Mouse (Mus musculus): ENCODE measurements around the gene Plppr1. TPM values are rescaled to one million over a fixed set of nuclear protein-coding genes. Genes with fewer than 3 reads are reported as not detected.

Gene Plppr1
- polyA plus RNA-seq, 1 experiment from 2014 or later: 13.0 TPM

DNA sequence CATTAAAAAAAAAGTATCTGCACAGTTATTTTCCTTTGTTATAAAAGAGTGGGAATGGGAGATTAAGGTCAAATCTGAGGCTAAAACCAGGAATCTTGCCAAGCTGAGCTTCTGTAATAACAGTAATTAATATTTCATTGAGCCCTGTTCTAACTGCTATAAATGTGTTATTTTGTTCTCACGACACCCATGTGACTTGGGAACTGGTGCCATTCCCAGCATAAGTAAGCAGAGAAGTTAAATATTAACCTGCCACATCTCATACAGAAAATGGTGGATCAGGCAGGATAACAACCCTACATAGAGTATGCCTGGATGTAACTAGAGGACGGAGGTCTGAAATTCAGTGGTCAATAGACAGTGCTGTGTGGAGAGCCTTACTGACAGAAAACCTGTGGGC lies 90.2 kb downstream of the Plppr1 start:
- H3K27me3 ChIP-seq (ENCODE audit: insufficient read depth, poor library complexity, severe bottlenecking): no peaks in the 10 kb centered on the region
- 0 out of 2 replicates have a peak, but pooled peaks cover 3% of the 10 kb centered on the region for H3K4me1 ChIP-seq (replicated peaks)
- H3K9me3 ChIP-seq: no peaks in the 10 kb centered on the region
- DNase-seq (ENCODE audit: low spot score): no peak
- 85% methylated on average over 2 of the region's 2 CpGs for WGBS
- H3K27ac ChIP-seq: no peak overlapping the region
- H3K36me3 ChIP-seq: no peaks in the 10 kb centered on the region
- H3K4me3 ChIP-seq: no peak overlapping the region

DNA sequence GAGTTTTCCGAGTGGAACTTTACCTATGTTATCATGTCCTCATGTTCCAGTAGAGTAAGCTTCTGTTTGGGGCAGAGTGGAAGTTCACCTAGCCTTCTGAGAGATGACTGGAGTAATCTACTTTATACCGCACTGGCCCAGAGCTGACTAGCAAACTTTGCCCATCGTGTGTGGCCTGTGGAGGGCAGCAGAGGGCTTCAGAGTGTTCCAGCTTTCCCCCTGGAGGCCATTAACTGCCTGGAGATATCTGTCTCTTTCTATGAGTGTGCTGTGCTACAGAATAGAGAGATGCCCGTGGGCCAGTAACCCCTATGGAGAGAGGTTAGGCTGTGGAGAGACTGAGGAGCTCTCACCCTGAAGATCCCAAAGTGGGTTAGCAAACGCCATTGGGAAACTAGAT lies 94.8 kb downstream of the Plppr1 start:
- H3K4me3 ChIP-seq: no peak overlapping the region
- no peak overlapping the region for H3K27ac ChIP-seq
- H3K9me3 ChIP-seq: no peaks in the 10 kb centered on the region
- peak; percentile 58 for DNase-seq (ENCODE audit: low spot score)
- H3K36me3 ChIP-seq: no peaks in the 10 kb centered on the region
- no peaks in the 10 kb centered on the region for H3K27me3 ChIP-seq (ENCODE audit: insufficient read depth, poor library complexity, severe bottlenecking)
- whole genome bisulfite sequencing: 47% methylated on average over 5 of the region's 5 CpGs
- 0 out of 2 replicates have a peak, but pooled peaks cover 3% of the 10 kb centered on the region for H3K4me1 ChIP-seq (replicated peaks)

DNA sequence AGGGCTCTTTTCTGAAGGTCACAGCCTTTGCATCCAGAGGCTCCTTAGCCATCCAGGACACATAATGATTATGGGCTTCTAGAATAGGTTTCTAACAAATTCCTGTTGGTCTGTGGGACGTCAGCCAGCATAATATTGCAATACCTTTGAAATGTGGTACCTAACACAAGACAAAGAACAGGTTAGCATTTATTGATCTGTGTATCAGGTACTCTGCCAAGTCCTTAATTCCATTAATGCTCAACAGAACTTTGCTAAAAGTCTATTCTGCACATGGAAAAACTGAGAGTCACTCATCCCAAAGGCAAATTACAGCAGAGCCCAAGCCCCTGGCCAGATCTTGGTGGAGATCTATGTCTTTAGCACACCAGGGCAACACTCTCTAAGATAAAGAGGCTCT lies 97.7 kb downstream of the Plppr1 start:
- no peaks in the 10 kb centered on the region for H3K36me3 ChIP-seq

DNA sequence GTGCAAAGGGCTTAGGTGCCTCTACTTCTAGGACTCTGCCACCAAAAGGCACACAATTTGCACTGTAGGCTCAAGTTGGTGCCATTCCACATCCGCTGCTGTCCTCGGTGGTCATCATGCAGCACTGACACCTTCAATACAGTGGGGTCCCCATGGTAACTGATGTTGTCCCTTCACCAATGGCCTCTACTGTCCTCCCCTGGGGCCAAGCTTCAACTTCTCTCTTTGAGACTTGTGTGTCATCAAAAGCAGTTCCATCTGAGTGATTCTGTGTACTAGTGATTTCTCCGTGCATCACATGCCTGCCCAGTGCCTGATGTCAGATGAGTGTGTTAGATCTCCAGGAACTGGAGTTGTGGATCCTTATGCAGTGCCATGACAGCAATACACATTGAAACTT lies 104.2 kb downstream of the Plppr1 start:
- no peak overlapping the region for H3K4me3 ChIP-seq
- DNase-seq (ENCODE audit: low spot score): no peak
- no peaks in the 10 kb centered on the region for H3K27me3 ChIP-seq (ENCODE audit: insufficient read depth, poor library complexity, severe bottlenecking)

More for the DNA sequence above, 97.7 kb downstream of the Plppr1 start:
- Histone ChIP-seq H3K9me3 (no peaks in the 10 kb centered on the region), H3K4me3 (no peak overlapping the region), H3K27me3 (ENCODE audit: insufficient read depth, poor library complexity, severe bottlenecking) (no peaks in the 10 kb centered on the region), H3K27ac (no peak overlapping the region), H3K4me1 (replicated peaks) (no peaks in the 10 kb centered on the region)
- 68% methylated on average over 1 of the region's 1 CpGs for WGBS
- DNase-seq (ENCODE audit: low spot score): no peak

DNA sequence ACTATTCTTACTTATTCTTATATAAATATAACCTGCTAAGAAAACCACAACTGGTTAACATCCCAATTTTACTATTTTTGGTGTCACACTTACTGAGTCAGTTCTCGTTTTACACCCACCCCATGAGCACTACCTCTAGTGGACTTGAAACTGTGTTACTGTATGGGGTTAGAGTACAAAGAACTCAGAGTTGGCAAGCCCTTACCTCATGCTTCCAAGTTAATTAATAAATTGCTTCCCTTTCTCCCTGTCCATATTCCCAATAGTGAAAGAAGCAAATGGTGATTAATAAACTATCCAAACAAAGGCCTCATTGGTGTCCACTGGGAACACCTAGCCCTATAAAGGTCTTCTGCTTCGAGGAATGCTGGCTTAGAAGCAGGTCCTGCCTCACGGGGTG lies 107.3 kb downstream of the Plppr1 start:
- Histone ChIP-seq H3K27ac (no peak overlapping the region), H3K4me3 (no peak overlapping the region), H3K9me3 (no peaks in the 10 kb centered on the region), H3K36me3 (no peaks in the 10 kb centered on the region), H3K27me3 (ENCODE audit: insufficient read depth, poor library complexity, severe bottlenecking) (no peaks in the 10 kb centered on the region), H3K4me1 (replicated peaks) (no peaks in the 10 kb centered on the region)
- 85% methylated on average over 3 of the region's 3 CpGs for WGBS
- DNase-seq (ENCODE audit: low spot score): no peak

More for the DNA sequence above, 104.2 kb downstream of the Plppr1 start:
- Histone ChIP-seq H3K9me3 (no peaks in the 10 kb centered on the region), H3K36me3 (no peaks in the 10 kb centered on the region), H3K4me1 (replicated peaks) (no peaks in the 10 kb centered on the region), H3K27ac (no peak overlapping the region)
- 79% methylated on average over 3 of the region's 3 CpGs for WGBS

DNA sequence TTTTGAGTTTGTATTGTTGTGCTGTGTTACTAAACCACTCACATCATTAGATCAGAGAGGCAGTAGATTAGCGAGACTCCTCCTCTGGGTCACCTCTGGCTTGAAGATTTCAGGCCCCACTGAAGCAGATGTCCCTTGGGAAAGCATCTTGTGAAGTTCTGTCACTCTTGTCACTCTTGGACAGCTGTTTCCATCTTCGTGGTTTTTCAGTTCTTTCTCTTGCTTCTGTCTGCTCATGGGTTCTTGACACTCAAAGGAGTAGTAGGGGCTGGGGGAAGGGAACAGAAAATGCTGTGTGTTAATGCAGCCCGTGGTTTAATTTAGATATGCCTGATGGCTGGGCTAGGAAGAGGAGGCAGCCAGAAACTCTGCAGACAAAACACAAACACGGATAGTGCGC lies 108.0 kb downstream of the Plppr1 start:
- 83% methylated on average over 5 of the region's 5 CpGs for WGBS
- DNase-seq (ENCODE audit: low spot score): no peak
- H3K36me3 ChIP-seq: no peaks in the 10 kb centered on the region
- no peak overlapping the region for H3K27ac ChIP-seq
- no peaks in the 10 kb centered on the region for H3K4me1 ChIP-seq (replicated peaks)
- no peak overlapping the region for H3K4me3 ChIP-seq
- H3K9me3 ChIP-seq: no peaks in the 10 kb centered on the region
- H3K27me3 ChIP-seq (ENCODE audit: insufficient read depth, poor library complexity, severe bottlenecking): no peaks in the 10 kb centered on the region

DNA sequence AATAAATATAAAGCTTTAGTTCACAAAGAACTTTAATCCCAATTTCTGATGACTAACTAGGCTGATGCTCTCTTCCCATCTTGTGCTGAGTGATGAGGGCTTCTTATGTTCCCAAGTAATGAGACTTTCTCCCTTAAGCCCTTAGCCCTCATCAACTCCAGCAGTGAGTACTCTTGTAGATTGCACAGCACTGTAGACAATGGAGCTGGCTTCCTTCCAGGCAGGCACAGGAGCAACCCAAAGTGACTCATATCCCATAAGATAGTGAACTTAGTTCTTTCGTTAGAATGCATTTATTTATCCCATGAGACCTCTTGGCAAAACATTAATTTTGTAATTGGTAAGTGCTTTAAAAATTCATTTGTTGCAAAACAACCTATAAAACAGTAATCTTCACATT lies 110.4 kb downstream of the Plppr1 start:
- WGBS: 85% methylated on average over 1 of the region's 1 CpGs
- no peak for DNase-seq (ENCODE audit: low spot score)
- Histone ChIP-seq H3K27me3 (ENCODE audit: insufficient read depth, poor library complexity, severe bottlenecking) (no peaks in the 10 kb centered on the region), H3K36me3 (no peaks in the 10 kb centered on the region), H3K9me3 (no peaks in the 10 kb centered on the region), H3K4me1 (replicated peaks) (no peaks in the 10 kb centered on the region), H3K4me3 (no peak overlapping the region), H3K27ac (no peak overlapping the region)

DNA sequence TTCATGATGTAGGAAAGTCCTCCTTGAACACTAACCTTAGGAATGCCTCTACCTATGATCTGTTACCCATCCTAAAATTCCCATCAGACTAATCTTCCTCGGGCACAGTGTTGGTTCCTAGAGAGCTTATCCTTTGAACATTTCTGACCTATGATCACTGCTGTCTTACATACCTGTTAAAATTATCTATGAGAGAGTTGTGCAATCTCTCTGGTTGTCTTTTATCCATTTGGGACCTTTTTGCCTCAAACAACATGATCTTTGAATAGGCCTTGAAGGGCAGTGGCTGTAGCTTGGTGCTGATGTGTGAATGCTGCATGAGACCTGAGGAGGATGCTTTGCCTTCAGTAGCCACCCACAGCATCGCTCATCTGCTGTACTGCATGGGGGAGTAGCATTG lies 119.0 kb downstream of the Plppr1 start:
- DNase-seq (ENCODE audit: low spot score): no peak
- 89% methylated on average over 2 of the region's 2 CpGs for WGBS
- H3K9me3 ChIP-seq: no peaks in the 10 kb centered on the region
- no peak overlapping the region for H3K4me3 ChIP-seq
- no peak overlapping the region for H3K27ac ChIP-seq
- H3K4me1 ChIP-seq (replicated peaks): no peaks in the 10 kb centered on the region
- H3K36me3 ChIP-seq: no peaks in the 10 kb centered on the region
- H3K27me3 ChIP-seq (ENCODE audit: insufficient read depth, poor library complexity, severe bottlenecking): no peaks in the 10 kb centered on the region

DNA sequence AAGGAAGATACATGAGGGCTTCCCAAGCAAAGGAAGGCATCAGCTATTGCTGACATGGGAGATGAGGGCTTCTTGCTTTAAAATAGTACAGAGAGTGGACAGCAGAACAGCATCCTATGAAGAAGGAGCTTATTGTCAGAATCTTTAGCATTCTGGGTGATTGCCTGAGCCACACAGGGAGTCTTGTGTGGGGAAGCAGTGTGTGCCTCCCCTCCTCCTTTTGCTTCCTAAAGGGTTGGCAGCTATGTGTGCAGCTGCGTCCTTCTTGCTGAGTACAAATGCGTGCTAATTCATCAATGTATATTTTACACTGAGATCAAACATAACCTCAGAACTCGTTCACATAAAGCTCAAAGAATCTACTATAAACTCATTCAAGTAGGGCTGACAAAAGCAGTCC lies 119.8 kb downstream of the Plppr1 start:
- Histone ChIP-seq H3K9me3 (no peaks in the 10 kb centered on the region), H3K4me1 (replicated peaks) (no peaks in the 10 kb centered on the region), H3K27ac (no peak overlapping the region), H3K4me3 (no peak overlapping the region), H3K36me3 (no peaks in the 10 kb centered on the region), H3K27me3 (ENCODE audit: insufficient read depth, poor library complexity, severe bottlenecking) (no peaks in the 10 kb centered on the region)
- whole genome bisulfite sequencing: 78% methylated on average over 3 of the region's 3 CpGs
- no peak for DNase-seq (ENCODE audit: low spot score)

DNA sequence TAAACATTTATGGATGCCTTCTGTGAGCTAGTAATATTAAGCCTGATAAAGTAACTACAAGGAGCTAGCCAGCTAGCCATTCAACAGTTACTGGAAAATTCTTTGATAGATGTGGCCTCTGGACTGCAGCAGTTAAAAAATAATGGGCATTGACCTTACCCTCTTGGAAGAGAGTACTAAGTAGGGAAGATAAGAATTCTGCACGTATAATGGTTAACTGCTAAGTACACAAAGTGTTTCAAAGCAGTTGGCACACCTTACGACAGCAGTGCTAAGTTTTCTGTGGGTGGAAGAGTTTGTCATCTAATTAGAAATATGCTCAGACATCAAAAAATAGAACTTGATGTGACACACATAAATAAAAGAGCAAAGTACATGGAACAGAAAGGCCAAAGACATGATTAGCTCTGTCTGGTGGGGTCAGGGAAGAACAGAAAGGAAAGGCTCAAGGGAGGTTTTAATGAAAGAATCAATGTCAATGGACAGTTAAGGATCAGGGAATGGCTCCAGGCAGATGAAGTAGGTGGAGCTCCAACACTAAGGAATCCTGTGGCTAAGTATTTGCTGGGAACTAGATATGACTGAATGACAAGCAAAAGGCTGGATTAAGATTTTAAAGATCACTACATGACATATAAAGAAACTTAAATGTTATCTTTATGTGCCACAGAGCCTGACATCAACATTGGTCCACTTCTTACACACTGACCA lies 120.6 kb downstream of the Plppr1 start:
- H3K27ac ChIP-seq: no peak overlapping the region
- H3K36me3 ChIP-seq: no peaks in the 10 kb centered on the region
- no peaks in the 10 kb centered on the region for H3K9me3 ChIP-seq
- H3K27me3 ChIP-seq (ENCODE audit: insufficient read depth, poor library complexity, severe bottlenecking): no peaks in the 10 kb centered on the region
- no peaks in the 10 kb centered on the region for H3K4me1 ChIP-seq (replicated peaks)
- no peak for DNase-seq (ENCODE audit: low spot score)
- no peak overlapping the region for H3K4me3 ChIP-seq
- WGBS: 91% methylated on average over 2 of the region's 2 CpGs

DNA sequence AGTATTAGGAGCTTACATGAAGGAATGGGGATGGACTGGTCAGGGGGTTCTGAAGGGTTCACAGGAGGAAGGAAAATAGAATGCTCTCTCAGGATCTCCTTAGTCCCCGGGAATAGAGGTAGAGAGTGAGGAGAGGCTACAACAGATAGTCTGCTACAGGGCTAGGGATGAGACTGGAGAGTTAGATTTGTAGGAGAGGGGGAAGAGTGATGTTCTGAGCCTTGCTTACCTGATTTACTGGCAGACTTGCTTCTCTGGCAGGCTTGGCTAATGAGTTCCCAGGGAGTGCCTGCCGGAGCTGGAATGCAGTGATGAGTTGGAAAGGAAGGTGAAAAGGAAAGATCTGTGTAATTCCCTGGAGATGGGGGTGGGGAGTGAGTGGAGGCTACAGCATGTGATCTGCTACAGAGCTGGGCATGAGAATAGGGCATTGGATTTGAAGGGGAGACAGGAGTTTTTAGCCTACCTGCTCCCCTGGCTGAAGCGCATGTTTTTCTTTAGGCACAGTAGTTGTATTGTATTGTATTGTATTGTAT lies 131.0 kb downstream of the Plppr1 start:
- no peak for DNase-seq (ENCODE audit: low spot score)
- Histone ChIP-seq H3K36me3 (no peaks in the 10 kb centered on the region), H3K9me3 (no peaks in the 10 kb centered on the region), H3K27me3 (ENCODE audit: insufficient read depth, poor library complexity, severe bottlenecking) (no peaks in the 10 kb centered on the region), H3K4me3 (no peak overlapping the region), H3K27ac (no peak overlapping the region), H3K4me1 (replicated peaks) (0 out of 2 replicates have a peak, but pooled peaks cover 4% of the 10 kb centered on the region)
- 76% methylated on average over 3 of the region's 3 CpGs for WGBS

DNA sequence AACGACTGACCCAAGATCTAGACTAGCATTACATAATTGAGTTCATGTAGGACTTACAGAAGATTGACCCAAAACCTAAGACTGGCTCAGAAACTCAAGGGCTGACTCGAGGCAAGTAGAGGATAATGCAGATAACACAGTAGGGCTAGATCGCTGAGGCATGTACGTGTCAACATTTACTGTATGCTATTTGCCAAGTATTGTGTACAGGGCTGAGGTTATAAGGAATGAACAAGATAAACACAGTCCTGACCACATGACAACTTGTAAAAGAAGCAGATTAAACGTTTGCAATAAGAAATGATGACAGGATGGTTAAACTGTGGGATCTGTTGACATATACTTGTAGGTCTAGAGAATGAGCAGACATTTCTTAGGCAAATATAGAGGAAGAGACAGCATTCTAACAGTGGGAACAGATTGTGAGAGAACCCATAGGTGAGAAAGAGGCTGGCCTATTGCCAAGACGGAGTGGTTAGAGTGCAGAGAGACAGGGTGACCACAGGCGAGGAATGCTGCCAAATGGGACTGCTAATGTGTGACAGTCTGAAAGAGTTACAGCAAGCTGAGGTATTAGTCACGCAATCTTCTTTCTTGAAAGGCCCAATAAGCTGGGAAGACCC lies 138.2 kb downstream of the Plppr1 start:
- no peak for DNase-seq (ENCODE audit: low spot score)
- no peak overlapping the region for H3K27ac ChIP-seq
- H3K36me3 ChIP-seq: no peaks in the 10 kb centered on the region
- 83% methylated on average over 8 of the region's 8 CpGs for WGBS
- no peaks in the 10 kb centered on the region for H3K27me3 ChIP-seq (ENCODE audit: insufficient read depth, poor library complexity, severe bottlenecking)
- no peaks in the 10 kb centered on the region for H3K4me1 ChIP-seq (replicated peaks)
- H3K4me3 ChIP-seq: no peak overlapping the region
- no peaks in the 10 kb centered on the region for H3K9me3 ChIP-seq

DNA sequence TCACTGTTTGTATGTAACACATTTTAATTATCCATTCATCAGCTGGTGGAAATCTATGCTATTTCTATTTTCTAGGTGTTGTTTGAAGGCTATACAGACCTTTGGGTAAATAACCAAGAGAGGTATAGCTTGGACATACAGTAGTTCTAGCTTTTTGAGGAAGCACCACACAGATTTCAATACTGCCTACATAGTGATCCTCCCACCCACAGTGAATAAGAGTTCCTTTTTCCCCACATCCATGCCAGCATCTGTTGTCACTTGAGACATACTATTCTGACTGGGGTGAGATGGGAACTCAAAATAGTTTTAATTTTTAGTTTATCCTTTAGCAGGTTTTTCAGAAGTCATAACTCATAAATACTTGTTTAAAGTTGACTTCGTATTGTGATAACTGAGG lies 151.4 kb downstream of the Plppr1 start:
- Histone ChIP-seq H3K4me3 (no peak overlapping the region), H3K27ac (no peak overlapping the region), H3K4me1 (replicated peaks) (no peaks in the 10 kb centered on the region), H3K36me3 (no peaks in the 10 kb centered on the region), H3K9me3 (no peaks in the 10 kb centered on the region), H3K27me3 (ENCODE audit: insufficient read depth, poor library complexity, severe bottlenecking) (no peaks in the 10 kb centered on the region)
- 91% methylated on average over 1 of the region's 1 CpGs for WGBS
- no peak for DNase-seq (ENCODE audit: low spot score)
